Mouse (Mus musculus) heart, adult 18-20 months (tissue): Measurements from ENCODE around the gene Zfp750. TPM values are rescaled to one million over a fixed set of nuclear protein-coding genes. Genes with fewer than 3 reads are reported as not detected.

Experiments used
- DNase-seq, 2 experiments: peaks; one replicate each; pipeline ENCODE4 v3.0.0; 2021 to 2022; ENCODE audit warnings: mixed read lengths in 1 of 2
- total RNA-seq, 2 experiments: library from RNA; stranded (reverse); gene quantifications; 2 replicates each; pipeline ENCODE4 v1.2.3; 2021

Gene Zfp750
- total RNA-seq, 2 experiments from 2014 or later = 0.13 TPM; not detected in 1

DNA sequence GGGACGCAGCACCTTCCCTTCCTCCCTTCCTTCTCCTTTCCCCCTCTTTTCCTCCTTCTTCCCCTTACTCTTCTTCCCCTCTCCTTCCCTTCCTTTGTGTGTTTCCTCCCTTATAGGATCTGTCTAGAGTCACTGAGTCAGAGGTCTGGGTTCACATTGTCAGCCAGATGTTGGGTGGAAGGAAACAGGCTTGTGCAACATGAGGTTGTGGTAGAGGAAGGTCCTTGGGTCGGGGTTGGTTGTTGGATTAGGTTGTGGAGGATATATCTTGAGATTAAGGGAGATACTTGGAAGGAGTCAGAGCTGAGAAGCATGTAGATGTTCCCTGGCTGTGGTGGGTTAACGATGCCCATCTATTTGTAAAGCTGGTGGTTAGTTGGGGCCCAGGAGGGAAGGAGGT lies 44.3 kb downstream of the Zfp750 start:
- DNase-seq = no peak

DNA sequence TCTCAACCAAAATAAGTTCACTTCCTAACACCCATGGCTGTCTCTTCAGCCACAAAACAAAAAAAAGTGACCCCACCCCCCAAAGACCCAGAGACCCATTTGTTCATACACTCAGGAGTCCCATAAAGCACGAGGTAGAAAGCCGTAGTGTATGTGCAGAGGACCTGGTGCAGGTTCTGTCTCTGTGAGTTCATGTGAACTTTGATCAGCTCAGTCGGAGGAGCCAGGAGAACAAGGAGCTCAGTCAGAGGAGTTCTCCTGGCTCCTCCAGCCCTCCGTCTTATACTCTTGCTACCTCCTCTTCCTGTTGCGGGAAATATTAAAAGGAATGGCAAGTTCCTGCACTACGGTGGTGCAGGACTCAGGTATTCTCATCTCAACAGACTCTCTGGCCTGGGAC lies 51.7 kb downstream of the Zfp750 start:
- no peak for DNase-seq

Other genes starting within 250 kb of the Zfp750 start
- 10 to 100 TPM; 33.4 to 34.2 TPM for gene Wdr45b, start 164.9 kb downstream of the Zfp750 start, total RNA-seq
- 1 to 10 TPM; 2.0 to 2.1 TPM for gene Rab40b, start 131.1 kb downstream of the Zfp750 start, total RNA-seq
- 1 to 10 TPM; 6.0 to 6.9 TPM for gene Fn3krp, start 97.9 kb downstream of the Zfp750 start, total RNA-seq
- 10 to 100 TPM; 27.8 to 33.3 TPM for gene Fn3k, start 84.4 kb downstream of the Zfp750 start, total RNA-seq
- gene Tbcd, start 67.4 kb downstream of the Zfp750 start, total RNA-seq = 10 to 100 TPM; 12.0 to 12.7 TPM
- gene B3gntl1, start 153.8 kb upstream of the Zfp750 start, total RNA-seq = 1 to 10 TPM; 3.9 to 4.5 TPM
- 10 to 100 TPM; 14.9 to 19.8 TPM for gene Metrnl, start 182.2 kb upstream of the Zfp750 start, total RNA-seq